Mouse (Mus musculus) olfactory bulb, adult 2 months (tissue): ENCODE data around the gene Tollip.

Experiments used
- CTCF ChIP-seq: fragments of 200-500 bp; IDR thresholded peaks from 2 replicates; pipeline ENCODE4 v1.5.1; 2012; ENCODE audit warnings: low read depth, mild to moderate bottlenecking, low read length, moderate library complexity; ENCODE audit not compliant: insufficient read depth
- POLR2A ChIP-seq: fragments of 200-500 bp; IDR thresholded peaks from 2 replicates; pipeline ENCODE4 v1.6.1; 2012; ENCODE audit warnings: mild to moderate bottlenecking, low read depth, low read length, moderate library complexity; ENCODE audit not compliant: insufficient read depth

GRCm38 (mm10) chr7:141947512-141947911, 29.2 kb upstream of the Tollip start:
- TF ChIP-seq CTCF = no peak
- no peak for TF ChIP-seq POLR2A
